Mouse (Mus musculus) left cerebral cortex, adult 9 months (tissue): ENCODE measurements at regions not wholly inside any gene's neighbourhood (a gene's known extent, or its start where the extent isn't known, plus 50 kb on each side); places are given as distances from the start of the nearest gene placed in this dataset.

ENCODE experiments used
- DNase-seq, 2 experiments: peaks; one replicate each; pipeline ENCODE4 v3.0.0; 2022; ENCODE audit warnings: low spot score in 2 of 2

GRCm38 (mm10) chr1:83728810-83729209 lies 320.8 kb upstream of the Sphkap start:
- DNase-seq: no peak

DNA sequence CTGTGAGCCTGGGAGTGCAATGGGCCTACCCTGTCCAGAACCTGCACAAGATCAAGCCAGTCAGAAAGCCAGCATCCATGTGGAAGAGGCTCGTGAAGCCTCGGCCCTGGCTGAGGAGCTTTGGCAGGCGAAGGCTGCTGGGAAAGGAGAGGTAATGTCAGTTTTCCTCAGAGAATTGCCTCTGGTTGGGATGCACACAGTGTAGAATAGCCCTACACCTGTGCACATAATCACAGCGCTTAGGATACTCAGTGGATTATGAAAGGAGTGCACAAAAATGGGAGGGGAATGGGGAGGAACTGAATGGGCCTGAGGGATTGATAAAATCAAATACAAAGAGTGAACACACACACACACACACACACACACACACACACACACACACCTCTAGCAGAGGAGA lies 319.9 kb upstream of the Sphkap start:
- no peak for DNase-seq

GRCm38 (mm10) chr1:83727215-83727614 lies 319.2 kb upstream of the Sphkap start:
- peak in 1 of 2 experiments; percentile 56 for DNase-seq

GRCm38 (mm10) chr1:83723096-83723495 lies 315.1 kb upstream of the Sphkap start:
- DNase-seq: no peak

GRCm38 (mm10) chr1:83720166-83720565 lies 312.2 kb upstream of the Sphkap start:
- no peak for DNase-seq

GRCm38 (mm10) chr1:83717056-83717455 lies 309.1 kb upstream of the Sphkap start:
- peak in 1 of 2 experiments; percentile 65 for DNase-seq

- DNase-seq: no peak
Observed at GRCm38 (mm10) chr1:83701696-83702404, 293.9 kb upstream of the Sphkap start.

DNA sequence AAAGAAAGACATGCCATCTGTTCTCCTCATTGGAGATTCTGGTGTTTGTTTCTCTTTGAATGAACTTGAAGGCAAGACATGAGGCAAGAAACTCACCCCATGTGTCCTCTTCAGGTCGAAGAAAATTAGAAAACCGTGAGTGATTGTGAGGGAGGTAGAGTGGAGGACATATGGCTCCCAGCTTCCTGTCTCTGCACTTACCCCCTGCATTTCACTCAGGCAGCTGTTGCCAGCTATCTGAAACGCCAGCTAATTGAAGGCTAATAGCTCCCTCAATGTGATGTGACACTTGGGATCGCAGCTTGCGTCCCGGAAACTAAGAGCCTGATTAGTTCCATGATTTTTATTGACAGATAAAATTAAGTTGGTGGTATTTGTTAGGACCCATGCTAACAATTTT lies 289.4 kb upstream of the Sphkap start:
- DNase-seq: no peak

DNA sequence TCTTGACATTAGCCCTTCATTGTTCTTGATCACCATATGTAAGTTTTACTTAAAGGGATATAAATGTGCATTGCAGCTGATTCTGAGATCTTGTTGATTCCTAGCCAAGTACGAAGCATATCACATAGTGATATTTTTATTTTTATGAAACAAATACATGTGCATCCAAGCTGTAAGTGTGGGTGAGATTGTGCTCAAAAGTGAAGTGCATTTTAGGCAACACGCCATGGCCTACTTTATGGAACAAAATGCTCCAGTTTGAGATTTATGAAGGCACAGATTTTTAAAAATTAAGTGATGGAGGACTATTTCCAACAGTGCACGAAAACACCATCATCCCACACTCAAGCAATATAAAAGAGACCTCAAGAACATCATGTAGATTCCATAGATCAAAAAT lies 277.2 kb upstream of the Sphkap start:
- peak in 1 of 2 experiments; percentile 34 for DNase-seq

GRCm38 (mm10) chr1:83665326-83665725 lies 257.3 kb upstream of the Sphkap start:
- no peak for DNase-seq

GRCm38 (mm10) chr1:83661808-83662802 lies 254.1 kb upstream of the Sphkap start:
- DNase-seq: no peak

DNA sequence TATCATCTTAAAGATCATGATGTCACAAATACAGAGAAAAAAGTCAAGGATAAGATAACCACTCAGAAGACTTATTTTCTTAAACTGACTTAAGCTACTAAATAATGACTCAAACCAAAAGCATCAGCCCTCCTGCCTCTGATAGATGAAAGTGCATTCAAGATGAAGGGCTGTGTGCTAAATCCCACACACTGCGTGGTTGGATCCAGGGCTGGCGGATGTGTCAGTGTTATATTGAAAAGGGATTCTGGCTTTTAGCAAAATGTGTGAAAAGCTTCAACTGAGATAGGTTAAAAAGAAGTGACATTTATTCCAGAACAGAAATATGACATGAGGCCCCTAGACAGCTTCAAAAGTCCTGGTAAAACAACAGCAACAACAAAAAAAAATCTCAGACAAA lies 245.7 kb upstream of the Sphkap start:
- DNase-seq: peak in 1 of 2 experiments; percentile 14

- DNase-seq: no peak
Observed at GRCm38 (mm10) chr1:83645606-83646005, 237.6 kb upstream of the Sphkap start.

DNA sequence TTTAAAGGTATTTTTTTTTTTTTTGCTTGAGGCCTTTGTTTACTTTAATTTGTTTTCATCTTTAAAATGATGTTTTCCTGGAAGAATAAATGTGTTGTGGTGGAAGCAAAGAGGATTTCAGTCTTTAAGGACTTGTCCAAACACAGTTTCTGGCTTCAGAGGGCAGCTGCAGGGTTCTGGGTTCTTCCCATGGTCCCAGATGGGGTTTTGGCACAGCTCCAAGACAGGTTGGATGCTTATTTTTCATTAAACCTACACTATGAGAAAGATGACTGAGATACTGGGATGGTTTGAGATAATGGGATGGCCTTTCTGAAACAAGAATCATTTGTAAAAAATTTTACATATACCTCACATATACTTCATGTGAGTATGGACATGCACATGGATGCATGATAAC lies 234.7 kb upstream of the Sphkap start:
- DNase-seq: no peak

- DNase-seq: no peak
Observed at GRCm38 (mm10) chr1:83636051-83636450, 228.1 kb upstream of the Sphkap start.

GRCm38 (mm10) chr1:83631798-83632197 lies 223.8 kb upstream of the Sphkap start:
- peak in 1 of 2 experiments; percentile 22 for DNase-seq

DNA sequence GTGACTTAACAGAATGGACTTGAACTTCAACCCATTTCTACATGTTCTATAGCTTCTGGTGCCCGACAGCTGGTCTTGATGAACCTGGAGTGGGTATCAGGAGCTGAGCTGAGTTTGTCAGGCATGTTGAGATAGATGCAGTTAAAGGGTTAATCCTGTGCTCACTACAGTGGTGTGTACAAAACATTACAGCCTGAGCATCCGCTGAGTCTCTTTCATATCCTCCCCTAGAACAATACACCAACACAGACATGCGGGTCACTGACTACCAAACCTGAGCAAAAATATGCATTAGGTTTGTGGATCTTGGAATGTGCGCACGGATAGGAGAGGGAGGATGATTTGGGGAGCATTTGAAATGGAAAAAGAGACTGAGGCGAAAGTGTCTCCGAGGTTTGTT lies 223.4 kb upstream of the Sphkap start:
- no peak for DNase-seq

GRCm38 (mm10) chr1:83587258-83587657 lies 179.3 kb upstream of the Sphkap start:
- no peak for DNase-seq

DNA sequence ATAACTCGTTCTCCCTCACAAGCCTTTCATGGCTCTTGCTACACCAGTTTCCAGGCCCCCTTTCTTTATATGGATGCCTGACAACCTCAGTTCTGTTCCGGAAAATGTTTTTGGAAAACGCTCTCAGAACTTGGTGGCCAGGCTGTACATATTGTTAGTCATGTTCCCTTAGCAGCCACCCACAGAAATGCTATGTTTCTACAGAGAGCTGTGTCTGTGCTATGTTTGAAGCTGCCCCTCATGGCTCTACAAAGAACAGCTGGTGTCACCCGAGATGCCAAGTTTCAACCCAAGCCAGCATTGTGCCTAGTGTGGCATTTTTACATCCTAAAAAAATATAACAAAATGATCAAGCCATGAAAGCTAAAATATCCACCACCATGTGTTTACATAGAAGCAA lies 175.0 kb upstream of the Sphkap start:
- DNase-seq: peak; percentile 59 to 72

- DNase-seq: no peak
Observed at GRCm38 (mm10) chr1:83569991-83570390, 162.0 kb upstream of the Sphkap start.

- DNase-seq: no peak
Observed at GRCm38 (mm10) chr1:83568746-83569145, 160.7 kb upstream of the Sphkap start.

DNA sequence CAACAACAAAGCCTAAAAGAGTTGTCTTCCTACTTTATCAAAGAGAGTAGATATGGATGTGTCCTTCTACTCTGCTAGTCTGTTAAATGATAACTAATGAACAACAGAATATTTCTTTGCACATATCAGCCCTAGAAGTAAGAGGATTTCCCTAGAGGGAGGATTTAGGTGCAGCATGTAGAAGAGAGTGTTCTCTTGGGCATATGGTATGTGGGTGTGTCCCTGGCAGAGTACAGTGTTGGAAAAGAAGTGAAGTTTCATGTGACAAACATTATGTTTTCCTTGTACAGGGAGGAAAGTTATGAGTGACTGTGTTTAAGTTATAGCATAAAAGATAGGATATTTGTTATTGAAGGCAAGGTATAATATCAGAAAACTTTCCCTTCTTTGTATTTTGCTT lies 143.6 kb upstream of the Sphkap start:
- peak; percentile 39 to 85 for DNase-seq

DNA sequence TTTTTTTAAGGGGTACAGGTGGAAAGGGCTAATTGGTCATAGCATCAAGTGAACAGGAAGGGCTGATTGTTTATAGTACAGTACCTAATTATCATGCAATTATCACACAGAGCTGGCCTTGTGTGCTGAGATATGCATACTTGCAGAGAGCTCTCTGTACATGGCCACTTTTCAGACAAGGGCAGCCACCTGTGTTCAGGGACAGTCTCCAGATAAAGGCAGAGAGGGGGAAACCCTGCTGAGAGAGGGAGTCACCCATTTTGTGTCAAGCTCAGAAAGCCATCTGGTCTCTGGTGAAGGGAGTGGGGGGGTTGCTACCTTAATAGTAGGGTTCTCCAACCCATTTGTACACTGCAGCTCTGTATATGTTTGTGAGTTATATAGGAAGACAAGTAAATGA lies 127.5 kb upstream of the Sphkap start:
- DNase-seq: no peak
